Mouse (Mus musculus) neural tube, embryonic 12.5 days (tissue): ENCODE data around the gene 4921536K21Rik. TPM values are rescaled to one million over a fixed set of nuclear protein-coding genes. Genes with fewer than 3 reads are reported as not detected.

Experiments
- ATAC-seq: fragments of 200-750 bp; cut with Nextera tagmentation; 2 replicates; pipeline ENCODE4 v1.8.0; 2017; ENCODE audit warnings: low read depth, mild to moderate bottlenecking, moderate TSS enrichment, moderate library complexity; ENCODE audit not compliant: low FRiP score
- H3K27ac ChIP-seq: fragments of 300-500 bp; sonication (generic); 2 replicates; pipeline ENCODE4 v1.5.1; 2016
- H3K27me3 ChIP-seq: fragments of 300-500 bp; sonication (generic); replicated peaks from 2 replicates; pipeline ENCODE4 v1.6.1; 2016; ENCODE audit warnings: mild to moderate bottlenecking
- H3K36me3 ChIP-seq: fragments of 300-500 bp; sonication (generic); 2 replicates; pipeline ENCODE4 v1.6.1; 2016; ENCODE audit warnings: mild to moderate bottlenecking
- H3K4me1 ChIP-seq: fragments of 300-500 bp; sonication (generic); 2 replicates; pipeline ENCODE4 v1.6.1; 2016
- H3K4me2 ChIP-seq: fragments of 300-500 bp; sonication (generic); replicated peaks from 2 replicates; pipeline ENCODE4 v1.6.1; 2016; ENCODE audit warnings: mild to moderate bottlenecking
- H3K4me3 ChIP-seq: fragments of 300-500 bp; sonication (generic); 2 replicates; pipeline ENCODE4 v1.5.1; 2016
- H3K9ac ChIP-seq: fragments of 300-500 bp; sonication (generic); 2 replicates; pipeline ENCODE4 v1.6.1; 2016; ENCODE audit warnings: mild to moderate bottlenecking
- H3K9me3 ChIP-seq: fragments of 300-500 bp; sonication (generic); 2 replicates; pipeline ENCODE4 v1.6.1; 2016; ENCODE audit warnings: mild to moderate bottlenecking
- WGBS: fragments of 180-500 bp; shearing (Covaris S2); methylation state at CpG from one replicate; pipeline ENCODE4 v1.1.7; 2016; 5-methylcytosine and 5-hydroxymethylcytosine counted together
- polyA plus RNA-seq: library from polyadenylated mRNA; unstranded; fragments of >200 nt; fragmentation: Nextera tagmentation; extraction: Ambion mirVana; gene quantifications from 2 replicates; pipeline ENCODE4 v1.2.1, GENCODE M21; 2016

The 4921536K21Rik gene
- polyA plus RNA-seq, 1 experiment from 2014 or later: 0.47 TPM

DNA sequence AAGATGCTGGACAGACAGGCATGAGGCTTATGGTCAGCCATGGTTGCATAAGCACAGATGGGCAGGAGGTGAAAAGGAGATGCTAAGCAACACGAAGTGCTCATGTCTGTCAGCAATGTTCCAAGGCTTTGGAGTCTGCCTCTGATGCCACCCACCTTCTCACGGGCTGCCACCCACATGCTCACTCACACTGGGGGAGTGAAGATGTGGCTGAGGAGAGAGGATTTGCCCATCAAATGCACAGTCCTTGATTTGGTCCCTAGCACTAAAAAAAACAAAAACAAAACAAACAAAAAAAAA, 44.6 kb downstream of the 4921536K21Rik start:
- Histone ChIP-seq H3K9me3 (peaks cover 2% of the 10 kb centered on the region; the same call in 1 of the 2 replicates), H3K4me3 (no peak overlapping the region), H3K9ac (no peak overlapping the region), H3K4me2 (no peak overlapping the region), H3K36me3 (no peaks in the 10 kb centered on the region), H3K27me3 (no peaks in the 10 kb centered on the region), H3K4me1 (no peaks in the 10 kb centered on the region), H3K27ac (no peak overlapping the region)
- ATAC-seq: no peak
- WGBS: 85% methylated on average over 2 of the region's 2 CpGs

DNA sequence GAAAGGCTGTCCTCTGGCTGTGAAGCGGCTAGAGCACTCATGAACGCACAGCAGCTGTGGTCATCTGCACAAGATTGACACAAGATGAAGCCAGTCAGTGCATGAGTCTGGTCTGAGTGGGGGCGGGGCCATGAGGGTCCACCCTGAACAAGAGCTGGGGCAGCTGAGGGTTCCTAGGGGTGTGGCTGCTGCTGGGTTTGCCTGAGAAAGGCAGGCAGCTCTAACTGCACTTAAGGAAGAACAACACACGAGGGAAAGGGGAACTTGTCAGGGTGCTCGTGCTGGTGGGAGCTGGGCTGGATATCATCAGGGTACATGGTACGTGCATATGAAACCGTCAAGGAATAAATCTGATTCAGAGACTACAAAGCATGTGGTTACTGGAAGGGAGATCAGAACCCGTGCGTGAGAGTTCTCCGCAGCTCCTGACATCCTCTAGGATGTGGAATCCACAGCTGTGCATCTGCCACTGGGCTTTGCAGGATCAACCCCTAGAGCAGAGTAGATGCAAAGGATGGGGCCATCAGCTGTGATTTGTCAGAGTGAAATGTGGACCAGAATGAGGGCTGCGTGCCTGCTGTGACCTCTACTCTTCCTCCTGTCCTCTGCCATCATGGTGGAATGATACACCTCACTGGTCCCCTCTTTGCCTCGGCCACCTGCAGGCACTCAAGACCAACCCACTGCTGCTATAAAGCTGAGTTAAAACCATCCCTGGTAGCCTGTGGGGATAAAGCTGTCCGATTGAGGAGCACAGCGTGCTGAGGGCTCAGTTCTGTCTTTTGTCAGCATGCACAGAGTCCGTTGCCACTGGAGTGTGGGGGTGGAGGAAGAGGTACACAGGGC, 45.2 kb downstream of the 4921536K21Rik start:
- ATAC-seq: no peak
- peaks cover 2% of the 10 kb centered on the region; the same call in 1 of the 2 replicates for H3K9me3 ChIP-seq
- 83% methylated on average over 15 of the region's 15 CpGs for WGBS
- H3K9ac ChIP-seq: no peak overlapping the region
- no peak overlapping the region for H3K4me2 ChIP-seq
- H3K27me3 ChIP-seq: no peaks in the 10 kb centered on the region
- H3K27ac ChIP-seq: no peak overlapping the region
- no peaks in the 10 kb centered on the region for H3K4me1 ChIP-seq
- H3K36me3 ChIP-seq: no peaks in the 10 kb centered on the region
- no peak overlapping the region for H3K4me3 ChIP-seq

DNA sequence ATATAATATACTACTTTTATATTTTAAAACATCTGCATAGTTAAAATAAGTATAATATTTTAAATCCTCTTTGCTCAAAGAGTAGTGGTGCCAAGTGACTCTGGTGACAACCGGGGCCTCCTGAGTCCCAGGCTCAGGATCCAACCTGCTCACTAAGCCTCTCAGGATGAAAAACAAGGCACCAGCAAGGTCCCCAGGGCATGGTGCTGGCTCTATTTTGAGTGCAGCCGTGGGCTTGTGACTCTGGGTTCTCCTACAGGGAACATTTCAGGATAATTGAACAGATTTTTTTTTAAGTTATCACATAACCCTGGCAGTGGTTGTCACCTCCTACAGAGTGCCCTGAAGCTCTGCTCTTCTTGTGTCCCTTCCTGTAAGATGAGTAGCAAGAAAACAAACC, 48.5 kb downstream of the 4921536K21Rik start:
- Histone ChIP-seq H3K36me3 (no peaks in the 10 kb centered on the region), H3K4me3 (no peak overlapping the region), H3K9ac (no peak overlapping the region), H3K4me2 (no peak overlapping the region), H3K27me3 (no peaks in the 10 kb centered on the region), H3K4me1 (no peaks in the 10 kb centered on the region), H3K27ac (no peak overlapping the region), H3K9me3 (no peaks in the 10 kb centered on the region)
- no peak for ATAC-seq
- WGBS: 66% methylated on average over 2 of the region's 2 CpGs

DNA sequence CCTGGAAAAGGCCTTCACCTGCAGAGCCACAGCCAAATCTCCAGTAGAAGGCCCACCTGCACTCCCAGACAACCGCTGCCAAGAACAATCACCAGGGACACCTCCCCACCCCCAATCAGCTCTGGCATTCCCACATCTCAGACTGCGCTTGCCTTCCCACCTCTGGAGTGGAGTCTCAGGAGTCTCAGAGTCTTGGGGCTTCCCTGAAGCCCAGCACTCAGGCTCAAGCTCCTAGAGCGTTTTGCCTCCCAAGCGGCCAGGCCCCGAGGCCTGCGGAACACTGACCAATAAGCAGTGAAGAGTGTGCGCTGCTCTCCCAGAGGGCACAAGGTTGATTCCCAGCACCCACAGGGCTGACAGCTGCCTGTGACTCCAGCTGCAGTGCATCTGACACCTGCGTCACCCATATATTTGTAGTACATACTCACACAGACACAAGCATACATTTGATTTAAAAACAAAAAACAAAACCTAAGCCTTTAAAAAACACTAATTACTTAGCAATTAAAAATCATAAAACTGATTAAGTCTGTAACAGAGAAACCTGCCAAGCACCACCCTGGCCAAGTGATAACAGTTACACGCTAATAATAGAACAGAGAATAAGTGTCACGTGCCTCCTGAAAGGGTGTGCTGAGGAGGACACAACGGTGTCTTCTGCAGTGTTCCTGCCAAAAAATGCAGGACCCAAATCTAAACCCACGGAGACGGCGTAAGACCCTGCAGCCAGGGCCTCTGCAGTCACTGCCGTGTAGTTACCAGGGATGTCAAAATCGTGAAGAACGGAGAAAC, 50.8 kb downstream of the 4921536K21Rik start:
- Histone ChIP-seq H3K27me3 (no peaks in the 10 kb centered on the region), H3K9me3 (no peaks in the 10 kb centered on the region), H3K9ac (no peak overlapping the region), H3K27ac (no peak overlapping the region), H3K4me1 (no peaks in the 10 kb centered on the region), H3K36me3 (no peaks in the 10 kb centered on the region), H3K4me2 (no peak overlapping the region), H3K4me3 (no peak overlapping the region)
- 84% methylated on average over 17 of the region's 17 CpGs for WGBS
- no peak for ATAC-seq

Other genes starting within 250 kb of the 4921536K21Rik start
- 48.0 and 55.9 TPM in 2 replicates for gene Morc2a, start 245.9 kb downstream of the 4921536K21Rik start, polyA plus RNA-seq
- 5.5 and 7.6 TPM in 2 replicates for gene Osbp2, start 31.2 kb downstream of the 4921536K21Rik start, polyA plus RNA-seq
- gene Dusp18, start 142 bp upstream of the 4921536K21Rik start, polyA plus RNA-seq: 22.2 and 23.5 TPM in 2 replicates
- gene Slc35e4, start 19.6 kb upstream of the 4921536K21Rik start, polyA plus RNA-seq: 9.1 and 9.6 TPM in 2 replicates
- gene Tcn2, start 37.1 kb upstream of the 4921536K21Rik start, polyA plus RNA-seq: 26.3 and 28.3 TPM in 2 replicates
- gene Pes1, start 68.9 kb upstream of the 4921536K21Rik start, polyA plus RNA-seq: 68.1 and 75.7 TPM in 2 replicates
- 0.28 and 0.49 TPM in 2 replicates for gene 4930556J24Rik, start 81.7 kb upstream of the 4921536K21Rik start, polyA plus RNA-seq
- gene Gal3st1, start 88.5 kb upstream of the 4921536K21Rik start, polyA plus RNA-seq: 2.5 and 3.0 TPM in 2 replicates
- 0.06 TPM in 1 of 2 replicates, not detected in the other for gene Sec14l4, start 136.4 kb upstream of the 4921536K21Rik start, polyA plus RNA-seq
- not detected in 2 replicates for gene Sec14l3, start 169.7 kb upstream of the 4921536K21Rik start, polyA plus RNA-seq
- gene Mtfp1, start 200.3 kb upstream of the 4921536K21Rik start, polyA plus RNA-seq: 4.5 and 5.6 TPM in 2 replicates
- 2.3 and 3.1 TPM in 2 replicates for gene Sec14l2, start 228.3 kb upstream of the 4921536K21Rik start, polyA plus RNA-seq
- 40.0 and 41.2 TPM in 2 replicates for gene Rnf215, start 240.1 kb upstream of the 4921536K21Rik start, polyA plus RNA-seq